Mouse (Mus musculus) olfactory bulb, adult 2 months (tissue): ENCODE results near the gene Cd300e.

ENCODE experiments used
- CTCF ChIP-seq: fragments of 200-500 bp; IDR thresholded peaks from 2 replicates; pipeline ENCODE4 v1.5.1; 2012; ENCODE audit warnings: low read depth, mild to moderate bottlenecking, low read length, moderate library complexity; ENCODE audit not compliant: insufficient read depth
- POLR2A ChIP-seq: fragments of 200-500 bp; IDR thresholded peaks from 2 replicates; pipeline ENCODE4 v1.6.1; 2012; ENCODE audit warnings: mild to moderate bottlenecking, low read depth, low read length, moderate library complexity; ENCODE audit not compliant: insufficient read depth

DNA sequence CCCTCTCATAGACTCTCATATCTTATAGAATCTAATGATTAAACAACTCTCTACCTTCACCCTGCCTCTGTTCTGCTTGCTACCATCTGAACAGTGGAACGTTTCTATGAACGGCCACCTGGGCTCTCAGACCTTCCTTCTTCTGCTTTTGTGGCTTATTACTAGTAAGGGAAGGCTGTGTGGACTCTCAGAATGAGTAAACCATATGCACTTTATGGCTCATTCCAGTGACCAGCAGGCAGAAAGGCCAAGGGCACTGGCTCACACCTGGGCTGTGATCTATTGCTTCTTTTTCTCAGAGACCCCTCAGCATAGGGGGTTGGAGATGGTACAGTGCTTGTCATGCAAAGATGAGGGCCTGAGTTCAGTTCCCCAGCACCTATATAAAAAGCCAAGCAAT is 44.7 kb upstream of the Cd300e start:
- TF ChIP-seq CTCF, result no peak
- TF ChIP-seq POLR2A, result no peak
